ENCODE assay signal across 9 mouse cellular contexts in genomic region chrX:152618464-152618863, GRCm38 (mm10). TPM values are rescaled to one million over a fixed set of nuclear protein-coding genes. Genes with fewer than 3 reads are reported as not detected.
DNase-seq lines count a peak whose midpoint lies in the region; ATAC-seq and TF ChIP-seq lines count a peak whose summit lies in the region.
"Had no signal": no experiment of that assay in that cellular context is flagged by ENCODE, and none has a peak within 500 bp of the region (broad histone marks: within the 10 kb centered on the region; RNA-seq: fewer than 3 reads in every experiment).

No protein-coding gene starts in this region.

- ATAC-seq in common myeloid progenitor, adult 5-6 weeks (replicated peaks; ENCODE audit: low read depth, poor library complexity, severe bottlenecking), result 0 out of 2 replicates have a peak, but pooled peaks have one; percentile 54
- ATAC-seq in hindbrain, postnatal 0 days, result peak; percentile 63; the same call in 1 of the 2 replicates
- ATAC-seq in midbrain, embryonic 14.5 days (ENCODE audit: low FRiP score, low TSS enrichment), result no peak

- no peak overlapping the region for H3K9ac ChIP-seq in hindbrain, postnatal 0 days (replicated peaks; ENCODE audit: low read length)
- H3K9ac ChIP-seq in midbrain, embryonic 14.5 days (replicated peaks; ENCODE audit: low read length), result no peak overlapping the region

- no peaks in the 10 kb centered on the region for H3K36me3 ChIP-seq in hindbrain, postnatal 0 days (ENCODE audit: insufficient read depth, low read length)
- 0 out of 2 replicates have a peak, but pooled peaks cover 7% of the 10 kb centered on the region for H3K36me3 ChIP-seq in midbrain, embryonic 14.5 days (ENCODE audit: control insufficient read depth, insufficient read depth, low read length)

- no peaks in the 10 kb centered on the region for H3K9me3 ChIP-seq in hindbrain, postnatal 0 days (ENCODE audit: low read length)
- no peaks in the 10 kb centered on the region for H3K9me3 ChIP-seq in midbrain, embryonic 14.5 days (ENCODE audit: control insufficient read depth, low read length)

- no peaks in the 10 kb centered on the region for H3K4me1 ChIP-seq in hindbrain, postnatal 0 days (ENCODE audit: insufficient read depth, low read length)
- H3K4me1 ChIP-seq in midbrain, embryonic 14.5 days (ENCODE audit: control insufficient read depth, insufficient read depth, low read length), result no peaks in the 10 kb centered on the region

- no peak overlapping the region for H3K4me2 ChIP-seq in hindbrain, postnatal 0 days (ENCODE audit: low read depth, low read length)
- H3K4me2 ChIP-seq in midbrain, embryonic 14.5 days (ENCODE audit: low read length), result no peak overlapping the region

- no peak overlapping the region for H3K4me3 ChIP-seq in hindbrain, postnatal 0 days (ENCODE audit: low read length)
- H3K4me3 ChIP-seq in midbrain, embryonic 14.5 days (replicated peaks; ENCODE audit: low read depth, low read length), result no peak overlapping the region

- no peaks in the 10 kb centered on the region for H3K27me3 ChIP-seq in hindbrain, postnatal 0 days (ENCODE audit: insufficient read depth, low read length)
- 0 out of 2 replicates have a peak, but pooled peaks cover 3% of the 10 kb centered on the region for H3K27me3 ChIP-seq in midbrain, embryonic 14.5 days (ENCODE audit: control insufficient read depth, insufficient read depth, low read length)

- WGBS in hindbrain, postnatal 0 days, result 83% methylated on average over 1 of the region's 1 CpGs
- 54% methylated on average over 1 of the region's 1 CpGs for WGBS in midbrain, embryonic 14.5 days

- TF ChIP-seq CTCF in hindbrain, postnatal 0 days (IDR thresholded peaks at IDR 0.05; ENCODE audit: low read depth), result peak; percentile 71

- no peak overlapping the region for H3K27ac ChIP-seq in hindbrain, postnatal 0 days
- no peak overlapping the region for H3K27ac ChIP-seq in midbrain, embryonic 14.5 days (replicated peaks; ENCODE audit: low read depth, low read length)

- peak; percentile 7 for DNase-seq in kidney, adult 9 months
- DNase-seq in kidney, adult 8-10 months, result no peak
- DNase-seq in MEL-GATA-1-ER (ENCODE audit: extremely low read depth, low read depth), result peak; percentile 1
- DNase-seq in hindbrain, postnatal 0 days (ENCODE audit: low spot score), result peak; percentile 72
- peak; percentile 81 for DNase-seq in midbrain, embryonic 14.5 days
- no peak for DNase-seq in thymus, postnatal 36 days
- no peak for DNase-seq in ovary, postnatal 10 days (ENCODE audit: low spot score)

RNA-seq across cellular contexts. Expression of gene Cldn34a, which starts 55.3 kb away (rescaled TPM):
- total RNA-seq in common myeloid progenitor, adult 5-6 weeks (2017), result not detected in 2 replicates
- not detected in 2 replicates for total RNA-seq in hindbrain, postnatal 0 days (2014; rRNA removed)
- polyA plus RNA-seq in hindbrain, postnatal 0 days (2015; fragmentation: Nextera tagmentation; extraction: Ambion mirVana), result not detected in 2 replicates
- not detected in 2 replicates for polyA plus RNA-seq in midbrain, embryonic 14.5 days (2014; fragmentation: Nextera tagmentation; extraction: Ambion mirVana)
- total RNA-seq: layer of hippocampus, postnatal 36 days had no signal

Comparison
In these comparisons a context has a peak if more than half of its experiments do, and no peak if none do; other contexts are left out.
1. DNase-seq: peak in kidney, adult 9 months (single experiment), MEL-GATA-1-ER (single experiment), hindbrain, postnatal 0 days (single experiment) and midbrain, embryonic 14.5 days (single experiment); none in kidney, adult 8-10 months (0 of 2), thymus, postnatal 36 days (0 of 2) and ovary, postnatal 10 days (single experiment).